13 mouse cellular contexts compared by ENCODE assay signal in the genomic region with DNA sequence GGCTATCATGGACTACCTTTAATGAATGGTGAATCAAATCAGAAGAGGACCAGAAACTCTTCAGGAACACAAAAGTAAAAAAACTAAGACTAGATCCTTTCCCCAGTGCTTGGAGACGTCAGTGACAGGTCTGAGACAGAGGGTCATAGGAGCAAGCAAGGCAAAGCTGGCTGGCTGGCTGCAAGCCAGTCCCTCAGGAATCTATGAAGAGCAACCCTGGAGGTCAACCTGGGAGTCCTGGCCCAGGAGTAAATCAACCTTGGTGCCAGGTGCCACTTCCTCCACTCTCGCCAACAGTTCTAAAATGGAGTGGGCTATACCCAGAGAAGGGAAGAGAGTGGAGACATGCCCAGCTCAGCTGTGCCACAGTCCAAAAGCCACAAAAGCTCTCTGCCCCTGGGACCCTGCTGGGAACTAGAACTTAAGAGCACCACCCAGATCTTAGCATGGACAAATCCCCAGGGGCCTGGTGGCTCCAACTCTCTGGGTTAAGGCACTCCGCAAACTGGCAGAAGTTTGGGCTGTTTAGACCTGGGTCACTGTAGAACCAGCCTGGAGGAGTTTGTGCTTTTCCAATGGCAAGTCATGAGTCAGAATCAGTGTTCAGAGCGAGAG.
"Had no signal": no experiment of that assay in that cellular context is flagged by ENCODE, and none has a peak within 500 bp of the region (broad histone marks: within the 10 kb centered on the region; RNA-seq: fewer than 3 reads in every experiment).

No protein-coding gene starts in this region.

- H3K4me1 ChIP-seq: liver, embryonic 15.5 days; neural tube, embryonic 12.5 days; stomach, embryonic 15.5 days had no signal

- H3K9me3 ChIP-seq: liver, embryonic 15.5 days; stomach, embryonic 15.5 days had no signal

- H3K4me2 ChIP-seq: liver, embryonic 11.5 days; liver, embryonic 15.5 days; neural tube, embryonic 12.5 days; stomach, embryonic 15.5 days had no signal

- H3K36me3 ChIP-seq: limb, embryonic 10.5 days; liver, embryonic 15.5 days; neural tube, embryonic 12.5 days; stomach, embryonic 15.5 days had no signal

- ATAC-seq: lung, postnatal 0 days had no signal

- H3K27ac ChIP-seq: left cerebral cortex, adult 2 months; limb, embryonic 10.5 days; liver, embryonic 15.5 days; neural tube, embryonic 12.5 days; stomach, embryonic 15.5 days had no signal

- H3K27me3 ChIP-seq: liver, embryonic 15.5 days; neural tube, embryonic 12.5 days; stomach, embryonic 15.5 days had no signal

- DNase-seq: lung, adult 2 months; lung, postnatal 36 days; midbrain, embryonic 14.5 days; spleen, adult 18-20 months; thymus, adult 2 months; thymus, postnatal 25 days had no signal

- H3K9ac ChIP-seq: liver, embryonic 15.5 days; neural tube, embryonic 12.5 days; stomach, embryonic 15.5 days had no signal

- H3K4me3 ChIP-seq: left cerebral cortex, adult 2 months; limb, embryonic 10.5 days; liver, embryonic 15.5 days; neural tube, embryonic 12.5 days; stomach, embryonic 15.5 days had no signal
